Mouse (Mus musculus): Measurements from ENCODE around the gene Aunip. TPM values are rescaled to one million over a fixed set of nuclear protein-coding genes. Genes with fewer than 3 reads are reported as not detected.

Gene Aunip
- polyA plus RNA-seq, 1 experiment from 2014 or later = 0.78 TPM

- WGBS = 93% methylated on average over 8 of the region's 8 CpGs
- H3K9ac ChIP-seq (replicated peaks; ENCODE audit: low read length) = no peak overlapping the region
- H3K27ac ChIP-seq (replicated peaks; ENCODE audit: low read depth, low read length) = no peak overlapping the region
- no peaks in the 10 kb centered on the region for H3K27me3 ChIP-seq (ENCODE audit: control insufficient read depth, insufficient read depth, low read length)
- H3K9me3 ChIP-seq (ENCODE audit: control insufficient read depth, low read length) = no peaks in the 10 kb centered on the region
- no peak for ATAC-seq (ENCODE audit: low FRiP score, low TSS enrichment)
- no peak overlapping the region for H3K4me3 ChIP-seq (replicated peaks; ENCODE audit: low read depth, low read length)
- 0 out of 2 replicates have a peak, but pooled peaks cover 5% of the 10 kb centered on the region for H3K36me3 ChIP-seq (ENCODE audit: control insufficient read depth, insufficient read depth, low read length)
- H3K4me1 ChIP-seq (ENCODE audit: control insufficient read depth, insufficient read depth, low read length) = 0 out of 2 replicates have a peak, but pooled peaks cover 8% of the 10 kb centered on the region
- no peak for DNase-seq
- no peak overlapping the region for H3K4me2 ChIP-seq (ENCODE audit: low read length)
Measured at GRCm38 (mm10) chr4:134560699-134561098, 49.9 kb downstream of the Aunip start.

GRCm38 (mm10) chr4:134562014-134562413 is 51.2 kb downstream of the Aunip start:
- ATAC-seq (ENCODE audit: low FRiP score, low TSS enrichment) = no peak
- no peak overlapping the region for H3K4me3 ChIP-seq (replicated peaks; ENCODE audit: low read depth, low read length)
- H3K27me3 ChIP-seq (ENCODE audit: control insufficient read depth, insufficient read depth, low read length) = no peaks in the 10 kb centered on the region
- 0 out of 2 replicates have a peak, but pooled peaks cover 5% of the 10 kb centered on the region for H3K36me3 ChIP-seq (ENCODE audit: control insufficient read depth, insufficient read depth, low read length)
- H3K9me3 ChIP-seq (ENCODE audit: control insufficient read depth, low read length) = no peaks in the 10 kb centered on the region
- 0 out of 2 replicates have a peak, but pooled peaks cover 8% of the 10 kb centered on the region for H3K4me1 ChIP-seq (ENCODE audit: control insufficient read depth, insufficient read depth, low read length)
- no peak overlapping the region for H3K27ac ChIP-seq (replicated peaks; ENCODE audit: low read depth, low read length)
- no peak for DNase-seq
- WGBS = 81% methylated on average over 2 of the region's 2 CpGs
- H3K4me2 ChIP-seq (ENCODE audit: low read length) = no peak overlapping the region
- H3K9ac ChIP-seq (replicated peaks; ENCODE audit: low read length) = no peak overlapping the region

DNA sequence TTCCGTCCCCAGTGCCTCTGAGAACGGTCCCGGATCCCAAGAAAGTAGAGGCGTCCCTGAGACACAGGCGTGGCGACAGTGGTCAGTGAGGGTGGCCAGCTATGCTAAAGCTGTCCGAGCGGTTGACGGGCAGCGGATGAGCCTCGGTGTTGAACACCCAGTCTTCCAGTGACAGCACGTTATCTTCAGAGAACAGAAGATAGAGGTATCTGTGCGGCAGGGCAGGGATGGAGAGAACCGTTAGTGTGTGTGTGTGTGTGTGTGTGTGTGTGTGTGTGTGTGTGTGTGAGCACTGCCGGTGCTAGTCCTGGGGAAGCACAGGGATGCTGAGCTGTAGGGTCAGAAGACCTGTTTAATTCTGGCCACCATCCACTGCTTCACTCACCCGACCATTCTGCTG is 52.8 kb downstream of the Aunip start:
- Histone ChIP-seq H3K27me3 (ENCODE audit: control insufficient read depth, insufficient read depth, low read length) (no peaks in the 10 kb centered on the region), H3K4me2 (ENCODE audit: low read length) (no peak overlapping the region), H3K27ac (replicated peaks; ENCODE audit: low read depth, low read length) (no peak overlapping the region), H3K4me1 (ENCODE audit: control insufficient read depth, insufficient read depth, low read length) (no peaks in the 10 kb centered on the region), H3K36me3 (ENCODE audit: control insufficient read depth, insufficient read depth, low read length) (0 out of 2 replicates have a peak, but pooled peaks cover 5% of the 10 kb centered on the region), H3K9me3 (ENCODE audit: control insufficient read depth, low read length) (no peaks in the 10 kb centered on the region), H3K4me3 (replicated peaks; ENCODE audit: low read depth, low read length) (no peak overlapping the region), H3K9ac (replicated peaks; ENCODE audit: low read length) (no peak overlapping the region)
- ATAC-seq (ENCODE audit: low FRiP score, low TSS enrichment) (no peak), DNase-seq (no peak)
- WGBS = 90% methylated on average over 16 of the region's 16 CpGs

- Histone ChIP-seq H3K9me3 (ENCODE audit: control insufficient read depth, low read length) (no peaks in the 10 kb centered on the region), H3K4me1 (ENCODE audit: control insufficient read depth, insufficient read depth, low read length) (no peaks in the 10 kb centered on the region), H3K4me3 (replicated peaks; ENCODE audit: low read depth, low read length) (no peak overlapping the region), H3K4me2 (ENCODE audit: low read length) (no peak overlapping the region), H3K27ac (replicated peaks; ENCODE audit: low read depth, low read length) (no peak overlapping the region), H3K9ac (replicated peaks; ENCODE audit: low read length) (no peak overlapping the region), H3K27me3 (ENCODE audit: control insufficient read depth, insufficient read depth, low read length) (no peaks in the 10 kb centered on the region), H3K36me3 (ENCODE audit: control insufficient read depth, insufficient read depth, low read length) (0 out of 2 replicates have a peak, but pooled peaks cover 5% of the 10 kb centered on the region)
- DNase-seq (no peak), ATAC-seq (ENCODE audit: low FRiP score, low TSS enrichment) (no peak)
- 85% methylated on average over 6 of the region's 6 CpGs for WGBS
Measured at GRCm38 (mm10) chr4:134564093-134564492, 53.3 kb downstream of the Aunip start.

DNA sequence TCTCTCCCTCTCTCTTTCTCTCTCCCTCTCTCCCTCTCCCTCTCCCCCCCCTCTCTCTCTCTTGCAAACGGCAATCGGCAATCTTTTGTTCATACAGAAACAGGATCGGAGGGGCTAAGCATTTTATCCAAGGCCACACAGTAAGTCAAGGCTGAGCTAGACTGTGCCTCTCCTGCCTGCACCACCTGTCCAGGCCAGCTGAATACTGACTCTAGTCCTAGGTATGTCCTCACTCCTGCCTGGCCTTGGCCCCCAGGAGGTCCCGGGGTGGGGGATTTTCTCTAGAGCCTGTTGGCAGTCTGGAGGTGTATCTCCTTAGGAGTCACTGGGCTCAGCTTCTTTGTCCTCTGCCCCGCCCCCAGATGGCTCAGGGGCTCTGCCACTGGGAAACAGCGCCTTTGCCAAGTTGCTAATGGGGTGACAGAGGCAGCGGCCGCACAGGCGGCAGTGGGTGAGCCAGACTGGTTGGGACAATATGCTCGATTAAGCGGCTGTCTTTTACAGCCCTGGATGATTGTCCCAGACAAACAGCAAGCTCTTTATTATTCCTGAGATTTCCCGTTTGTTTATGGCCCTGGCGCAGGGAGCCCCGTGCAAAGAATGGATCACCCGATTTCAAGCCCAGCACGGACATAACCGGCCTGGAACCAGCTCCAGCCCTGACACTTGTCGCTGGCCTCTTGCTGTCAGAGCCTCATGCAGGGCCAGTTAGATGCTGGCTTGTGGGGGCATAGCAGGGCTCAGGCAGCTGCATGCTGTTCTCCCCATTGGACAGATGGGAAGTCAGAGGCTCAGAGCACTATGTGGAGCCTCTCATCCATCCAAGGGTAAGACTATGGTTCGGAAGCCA is 56.8 kb downstream of the Aunip start:
- H3K9ac ChIP-seq (replicated peaks; ENCODE audit: low read length) = no peak overlapping the region
- H3K27me3 ChIP-seq (ENCODE audit: control insufficient read depth, insufficient read depth, low read length) = no peaks in the 10 kb centered on the region
- peak; percentile 80 for DNase-seq
- 0 out of 2 replicates have a peak, but pooled peaks cover 3% of the 10 kb centered on the region for H3K4me1 ChIP-seq (ENCODE audit: control insufficient read depth, insufficient read depth, low read length)
- 15% methylated on average over 19 of the region's 19 CpGs for WGBS
- H3K36me3 ChIP-seq (ENCODE audit: control insufficient read depth, insufficient read depth, low read length) = 0 out of 2 replicates have a peak, but pooled peaks cover 5% of the 10 kb centered on the region
- H3K9me3 ChIP-seq (ENCODE audit: control insufficient read depth, low read length) = no peaks in the 10 kb centered on the region
- ATAC-seq (ENCODE audit: low FRiP score, low TSS enrichment) = peak; percentile 62
- H3K4me3 ChIP-seq (replicated peaks; ENCODE audit: low read depth, low read length) = no peak overlapping the region
- H3K27ac ChIP-seq (replicated peaks; ENCODE audit: low read depth, low read length) = peak overlapping the region; percentile 50
- H3K4me2 ChIP-seq (ENCODE audit: low read length) = 0 out of 2 replicates have a peak overlapping the region, but pooled peaks have one; percentile 8

GRCm38 (mm10) chr4:134569205-134569604 is 58.4 kb downstream of the Aunip start:
- no peak overlapping the region for H3K9ac ChIP-seq (replicated peaks; ENCODE audit: low read length)
- no peak overlapping the region for H3K4me3 ChIP-seq (replicated peaks; ENCODE audit: low read depth, low read length)
- WGBS = 75% methylated on average over 6 of the region's 6 CpGs
- no peaks in the 10 kb centered on the region for H3K9me3 ChIP-seq (ENCODE audit: control insufficient read depth, low read length)
- H3K36me3 ChIP-seq (ENCODE audit: control insufficient read depth, insufficient read depth, low read length) = no peaks in the 10 kb centered on the region
- no peak overlapping the region for H3K27ac ChIP-seq (replicated peaks; ENCODE audit: low read depth, low read length)
- DNase-seq (no peak), ATAC-seq (ENCODE audit: low FRiP score, low TSS enrichment) (no peak)
- H3K27me3 ChIP-seq (ENCODE audit: control insufficient read depth, insufficient read depth, low read length) = no peaks in the 10 kb centered on the region
- H3K4me2 ChIP-seq (ENCODE audit: low read length) = no peak overlapping the region
- H3K4me1 ChIP-seq (ENCODE audit: control insufficient read depth, insufficient read depth, low read length) = 0 out of 2 replicates have a peak, but pooled peaks cover 3% of the 10 kb centered on the region

- Histone ChIP-seq H3K9ac (replicated peaks; ENCODE audit: low read length) (no peak overlapping the region), H3K9me3 (ENCODE audit: control insufficient read depth, low read length) (no peaks in the 10 kb centered on the region), H3K4me3 (replicated peaks; ENCODE audit: low read depth, low read length) (no peak overlapping the region), H3K4me1 (ENCODE audit: control insufficient read depth, insufficient read depth, low read length) (0 out of 2 replicates have a peak, but pooled peaks cover 3% of the 10 kb centered on the region), H3K36me3 (ENCODE audit: control insufficient read depth, insufficient read depth, low read length) (no peaks in the 10 kb centered on the region), H3K4me2 (ENCODE audit: low read length) (no peak overlapping the region), H3K27me3 (ENCODE audit: control insufficient read depth, insufficient read depth, low read length) (no peaks in the 10 kb centered on the region), H3K27ac (replicated peaks; ENCODE audit: low read depth, low read length) (no peak overlapping the region)
- DNase-seq (no peak), ATAC-seq (ENCODE audit: low FRiP score, low TSS enrichment) (no peak)
- WGBS = 77% methylated on average over 8 of the region's 8 CpGs
Measured at GRCm38 (mm10) chr4:134569831-134570230, 59.0 kb downstream of the Aunip start.

DNA sequence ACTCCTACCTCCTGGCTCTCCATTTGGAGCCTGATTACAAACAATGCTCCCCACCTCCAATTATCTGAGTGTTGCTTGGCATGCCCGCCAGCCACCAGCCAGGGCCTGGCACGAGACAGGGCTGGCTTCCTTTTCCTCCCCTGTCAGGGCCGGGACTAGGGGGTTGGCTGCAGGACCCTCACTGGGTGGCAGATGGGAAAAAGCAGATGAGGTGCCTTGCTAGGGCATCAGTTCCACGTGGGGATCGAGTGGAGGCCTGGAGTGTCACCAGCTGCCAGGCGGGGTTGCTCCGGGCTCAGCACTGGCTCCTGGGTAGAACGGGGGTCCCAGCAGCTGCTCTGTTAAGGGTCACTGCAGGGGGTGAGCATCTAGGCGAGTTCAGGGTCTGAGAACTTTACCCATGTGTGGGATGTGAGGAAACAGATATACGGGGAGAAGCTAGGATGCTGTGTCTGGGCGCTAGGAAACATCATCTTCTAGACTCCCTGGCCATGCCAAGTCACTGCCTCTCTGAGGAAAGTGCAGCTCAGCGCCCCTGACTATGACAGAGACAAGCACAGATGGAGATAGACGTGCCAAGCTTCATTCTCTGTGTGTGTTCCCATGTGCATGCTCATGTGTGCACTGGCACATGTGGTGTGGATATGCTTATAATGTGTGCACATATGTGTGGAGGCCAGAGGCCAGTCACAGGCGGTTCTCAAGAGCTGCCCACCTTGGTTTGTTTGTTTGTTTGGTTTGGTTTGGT is 60.1 kb downstream of the Aunip start:
- H3K4me2 ChIP-seq (ENCODE audit: low read length) = no peak overlapping the region
- H3K9me3 ChIP-seq (ENCODE audit: control insufficient read depth, low read length) = no peaks in the 10 kb centered on the region
- H3K4me3 ChIP-seq (replicated peaks; ENCODE audit: low read depth, low read length) = no peak overlapping the region
- H3K9ac ChIP-seq (replicated peaks; ENCODE audit: low read length) = no peak overlapping the region
- H3K4me1 ChIP-seq (ENCODE audit: control insufficient read depth, insufficient read depth, low read length) = 0 out of 2 replicates have a peak, but pooled peaks cover 3% of the 10 kb centered on the region
- DNase-seq (no peak), ATAC-seq (ENCODE audit: low FRiP score, low TSS enrichment) (no peak)
- no peaks in the 10 kb centered on the region for H3K36me3 ChIP-seq (ENCODE audit: control insufficient read depth, insufficient read depth, low read length)
- H3K27ac ChIP-seq (replicated peaks; ENCODE audit: low read depth, low read length) = 0 out of 2 replicates have a peak overlapping the region, but pooled peaks have one; percentile 37
- 64% methylated on average over 14 of the region's 14 CpGs for WGBS
- H3K27me3 ChIP-seq (ENCODE audit: control insufficient read depth, insufficient read depth, low read length) = no peaks in the 10 kb centered on the region
